Mouse (Mus musculus) cerebellum, adult 18-20 months (tissue): Measurements from ENCODE around the gene Ttc9b.

ENCODE experiments used
- DNase-seq, 2 experiments: peaks; one replicate each; pipeline ENCODE4 v3.0.0; 2021

The Ttc9b gene

GRCm38 (mm10) chr7:27688815-27689612 lies 35.3 kb downstream of the Ttc9b start, which contains the start of gene Zfp607b:
Gene Zfp607b, plus strand, starts transcription at chr7:27689340.
- peak; percentile 89 to 97 for DNase-seq

GRCm38 (mm10) chr7:27691076-27691475 lies 37.4 kb downstream of the Ttc9b start:
- peak in 1 of 2 experiments; percentile 36 for DNase-seq

DNA sequence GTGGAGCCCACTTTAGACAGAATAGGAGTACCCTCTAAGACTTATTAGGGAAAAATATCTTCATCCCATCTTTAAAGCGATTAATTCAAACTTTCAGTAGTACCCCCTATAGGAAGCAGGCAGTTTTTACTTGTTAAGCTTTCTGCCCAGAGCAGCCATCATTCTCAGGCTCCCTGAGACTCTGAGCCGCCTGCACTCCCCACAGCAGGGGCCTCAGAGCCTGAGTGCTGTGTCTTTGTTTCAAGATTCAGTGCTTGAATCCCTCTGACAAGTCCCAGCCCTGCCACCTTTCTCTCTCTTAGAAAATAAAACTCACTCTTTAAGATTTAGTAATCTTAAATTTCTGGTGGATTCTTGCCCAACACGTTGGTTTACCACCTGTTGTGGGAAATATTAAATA lies 43.0 kb downstream of the Ttc9b start:
- no peak for DNase-seq
